Mouse (Mus musculus): ENCODE measurements around the gene Dhx29.
"Not testable (repeated sequence)": the region's sequence is repeated elsewhere in the genome, so short reads cannot be mapped to it uniquely, and the experiment has no call there.

The Dhx29 gene

GRCm38 (mm10) chr13:112986451-112986950 is 59.2 kb downstream of the Dhx29 start:
- in situ Hi-C loops (cut with MboI, MseI) = loop anchor here (5.0 kb wide), 1 partner anchor 59 kb away; the partner anchor contains the start of genes Dhx29 and Mtrex

GRCm38 (mm10) chr13:112987532-112987943 is 60.3 kb downstream of the Dhx29 start, which contains the start of gene Ccno:
TSS of gene Ccno (plus strand) at chr13:112987802.
- in situ Hi-C loops (cut with MboI, MseI) = loop anchor here (5.0 kb wide), 1 partner anchor 60 kb away; the partner anchor contains the start of genes Dhx29 and Mtrex

GRCm38 (mm10) chr13:112987991-112988390 is 60.7 kb downstream of the Dhx29 start:
- in situ Hi-C loops (cut with MboI, MseI) = loop anchor here (5.0 kb wide), 1 partner anchor 61 kb away; the partner anchor contains the start of genes Dhx29 and Mtrex

GRCm38 (mm10) chr13:112988866-112989265 is 61.6 kb downstream of the Dhx29 start:
- in situ Hi-C loops (cut with MboI, MseI) = loop anchor here (5.0 kb wide), 1 partner anchor 62 kb away; the partner anchor contains the start of genes Dhx29 and Mtrex

- in situ Hi-C loops (cut with MboI, MseI) = loop anchor here (5.0 kb wide), 1 partner anchor 62 kb away; the partner anchor contains the start of genes Dhx29 and Mtrex
These were observed 62.3 kb downstream of the Dhx29 start for GRCm38 (mm10) chr13:112989541-112989940.

- in situ Hi-C loops (cut with MboI, MseI) = loop anchor here (5.0 kb wide), 1 partner anchor 42 kb away; no protein-coding TSS in a partner anchor
These were observed 63.1 kb downstream of the Dhx29 start for GRCm38 (mm10) chr13:112990346-112990745.

GRCm38 (mm10) chr13:112993531-112994152 is 66.4 kb downstream of the Dhx29 start, which contains the start of gene Mcidas:
TSS of gene Mcidas (plus strand) at chr13:112993845.
- in situ Hi-C loops (cut with MboI, MseI) = loop anchor here (5.0 kb wide), 1 partner anchor 39 kb away; no protein-coding TSS in a partner anchor

- in situ Hi-C loops (cut with MboI, MseI) = loop anchor here (5.0 kb wide), 1 partner anchor 38 kb away; no protein-coding TSS in a partner anchor
These were observed 66.9 kb downstream of the Dhx29 start for GRCm38 (mm10) chr13:112994191-112994590.

GRCm38 (mm10) chr13:112996407-112996806 is 69.2 kb downstream of the Dhx29 start:
- in situ Hi-C loops (cut with MboI, MseI) = no loop called here

- in situ Hi-C loops (cut with MboI, MseI) = no loop called here
These were observed 70.1 kb downstream of the Dhx29 start for GRCm38 (mm10) chr13:112997369-112997768.

GRCm38 (mm10) chr13:112998427-112999201 is 71.4 kb downstream of the Dhx29 start:
- in situ Hi-C loops (cut with MboI, MseI) = no loop called here

- in situ Hi-C loops (cut with MboI, MseI) = no loop called here
These were observed 72.8 kb downstream of the Dhx29 start for GRCm38 (mm10) chr13:113000090-113000489.

- in situ Hi-C loops (cut with MboI, MseI) = no loop called here
These were observed 73.5 kb downstream of the Dhx29 start for GRCm38 (mm10) chr13:113000576-113001318.

- in situ Hi-C loops (cut with MboI, MseI) = no loop called here
These were observed 85.4 kb downstream of the Dhx29 start for GRCm38 (mm10) chr13:113012683-113013082.

- in situ Hi-C loops (cut with MboI, MseI) = not testable (repeated sequence)
These were observed 86.1 kb downstream of the Dhx29 start for GRCm38 (mm10) chr13:113013174-113013953.

Measured in regulatory T cell (primary cell).